Mouse (Mus musculus): Measurements from ENCODE around the gene Tnik.

GRCm38 (mm10) chr3:28265183-28265582, 2.2 kb downstream of the Tnik start:
- TF ChIP-seq EP300 (IDR thresholded peaks at IDR 0.05; ENCODE audit: insufficient read depth, low read depth, low read length) (no peak), CTCF (IDR thresholded peaks at IDR 0.05; ENCODE audit: low read depth, low read length) (no peak), POLR2A (IDR thresholded peaks at IDR 0.05; ENCODE audit: insufficient read depth, low read length) (no peak)
